Mouse (Mus musculus) limb, embryonic 12.5 days (tissue): ENCODE data around the gene Rps6ka5. TPM values are rescaled to one million over a fixed set of nuclear protein-coding genes. Genes with fewer than 3 reads are reported as not detected.

Experiments
- ATAC-seq: fragments of 200-750 bp; cut with Nextera tagmentation; 2 replicates; pipeline ENCODE4 v1.8.0; 2017; ENCODE audit warnings: low read depth, moderate TSS enrichment; ENCODE audit not compliant: insufficient number of reproducible peaks, insufficient read depth, low FRiP score, low TSS enrichment
- H3K27ac ChIP-seq: fragments of 300-500 bp; sonication (generic); 2 replicates; pipeline ENCODE4 v1.5.1; 2016; ENCODE audit warnings: mild to moderate bottlenecking, moderate library complexity
- H3K27me3 ChIP-seq: fragments of 300-500 bp; sonication (generic); 2 replicates; pipeline ENCODE4 v1.6.1; 2016; ENCODE audit warnings: mild to moderate bottlenecking, moderate library complexity
- H3K36me3 ChIP-seq: fragments of 300-500 bp; sonication (generic); 2 replicates; pipeline ENCODE4 v1.6.1; 2016; ENCODE audit warnings: mild to moderate bottlenecking, moderate library complexity
- H3K4me1 ChIP-seq: fragments of 300-500 bp; sonication (generic); replicated peaks from 2 replicates; pipeline ENCODE4 v1.6.1; 2016
- H3K4me2 ChIP-seq: fragments of 300-500 bp; sonication (generic); 2 replicates; pipeline ENCODE4 v1.6.1; 2016; ENCODE audit warnings: mild to moderate bottlenecking, moderate library complexity
- H3K4me3 ChIP-seq: fragments of 300-500 bp; sonication (generic); replicated peaks from 2 replicates; pipeline ENCODE4 v1.5.1; 2016; ENCODE audit warnings: mild to moderate bottlenecking
- H3K9ac ChIP-seq: fragments of 300-500 bp; sonication (generic); replicated peaks from 2 replicates; pipeline ENCODE4 v1.6.1; 2016; ENCODE audit warnings: mild to moderate bottlenecking, moderate library complexity
- H3K9me3 ChIP-seq: fragments of 300-500 bp; sonication (generic); 2 replicates; pipeline ENCODE4 v1.6.1; 2016; ENCODE audit warnings: mild to moderate bottlenecking, moderate library complexity
- WGBS: fragments of 180-500 bp; shearing (Covaris S2); methylation state at CpG from one replicate; pipeline ENCODE4 v1.1.7; 2016; 5-methylcytosine and 5-hydroxymethylcytosine counted together
- polyA plus RNA-seq: library from polyadenylated mRNA; unstranded; fragments of >200 nt; fragmentation: Nextera tagmentation; extraction: Ambion mirVana; gene quantifications from 2 replicates; pipeline ENCODE4 v1.2.1, GENCODE M21; 2016

Gene Rps6ka5
- polyA plus RNA-seq, 1 experiment from 2014 or later = 6.6 TPM

- Histone ChIP-seq H3K4me2 (no peak overlapping the region), H3K27me3 (no peaks in the 10 kb centered on the region), H3K9ac (no peak overlapping the region), H3K27ac (no peak overlapping the region), H3K4me3 (no peak overlapping the region), H3K4me1 (peaks cover 15% of the 10 kb centered on the region), H3K36me3 (peaks cover 45% of the 10 kb centered on the region), H3K9me3 (peaks cover 7% of the 10 kb centered on the region; the same call in 1 of the 2 replicates)
- 91% methylated on average over 4 of the region's 4 CpGs for WGBS
- no peak for ATAC-seq
Measured at GRCm38 (mm10) chr12:100515493-100515892, 211.3 kb downstream of the Rps6ka5 start.

GRCm38 (mm10) chr12:100514611-100515010 lies 212.2 kb downstream of the Rps6ka5 start:
- H3K9ac ChIP-seq = no peak overlapping the region
- H3K27ac ChIP-seq = no peak overlapping the region
- peaks cover 11% of the 10 kb centered on the region for H3K4me1 ChIP-seq
- H3K27me3 ChIP-seq = no peaks in the 10 kb centered on the region
- H3K4me2 ChIP-seq = no peak overlapping the region
- no peak overlapping the region for H3K4me3 ChIP-seq
- H3K9me3 ChIP-seq = peaks cover 7% of the 10 kb centered on the region; the same call in 1 of the 2 replicates
- H3K36me3 ChIP-seq = peaks cover 45% of the 10 kb centered on the region
- 92% methylated on average over 1 of the region's 1 CpGs for WGBS
- ATAC-seq = no peak

GRCm38 (mm10) chr12:100513131-100513530 lies 213.7 kb downstream of the Rps6ka5 start:
- no peak overlapping the region for H3K27ac ChIP-seq
- peaks cover 45% of the 10 kb centered on the region for H3K36me3 ChIP-seq
- WGBS = 87% methylated on average over 5 of the region's 5 CpGs
- H3K27me3 ChIP-seq = no peaks in the 10 kb centered on the region
- H3K4me1 ChIP-seq = no peaks in the 10 kb centered on the region
- no peak overlapping the region for H3K4me3 ChIP-seq
- peaks cover 7% of the 10 kb centered on the region; the same call in 1 of the 2 replicates for H3K9me3 ChIP-seq
- H3K9ac ChIP-seq = no peak overlapping the region
- ATAC-seq = no peak
- H3K4me2 ChIP-seq = no peak overlapping the region

- Histone ChIP-seq H3K4me3 (no peak overlapping the region), H3K4me2 (no peak overlapping the region), H3K4me1 (no peaks in the 10 kb centered on the region), H3K27ac (no peak overlapping the region), H3K9ac (no peak overlapping the region), H3K9me3 (peaks cover 7% of the 10 kb centered on the region; the same call in 1 of the 2 replicates), H3K27me3 (no peaks in the 10 kb centered on the region), H3K36me3 (peaks cover 42% of the 10 kb centered on the region)
- ATAC-seq = no peak
- 84% methylated on average over 9 of the region's 9 CpGs for WGBS
Measured at GRCm38 (mm10) chr12:100512641-100513040, 214.1 kb downstream of the Rps6ka5 start.

- H3K4me1 ChIP-seq = no peaks in the 10 kb centered on the region
- no peak overlapping the region for H3K4me3 ChIP-seq
- H3K9ac ChIP-seq = no peak overlapping the region
- no peak overlapping the region for H3K4me2 ChIP-seq
- H3K27ac ChIP-seq = no peak overlapping the region
- no peak for ATAC-seq
- peaks cover 7% of the 10 kb centered on the region; the same call in 1 of the 2 replicates for H3K9me3 ChIP-seq
- WGBS = 75% methylated on average over 9 of the region's 9 CpGs
- no peaks in the 10 kb centered on the region for H3K27me3 ChIP-seq
- H3K36me3 ChIP-seq = peaks cover 31% of the 10 kb centered on the region
Measured at GRCm38 (mm10) chr12:100509615-100510282, 217.0 kb downstream of the Rps6ka5 start.

GRCm38 (mm10) chr12:100508668-100509067 lies 218.1 kb downstream of the Rps6ka5 start:
- peaks cover 2% of the 10 kb centered on the region; the same call in 1 of the 2 replicates for H3K4me1 ChIP-seq
- peaks cover 24% of the 10 kb centered on the region for H3K36me3 ChIP-seq
- WGBS = 89% methylated on average over 5 of the region's 5 CpGs
- no peak overlapping the region for H3K27ac ChIP-seq
- H3K4me2 ChIP-seq = no peak overlapping the region
- H3K9me3 ChIP-seq = peaks cover 7% of the 10 kb centered on the region; the same call in 1 of the 2 replicates
- H3K9ac ChIP-seq = no peak overlapping the region
- no peak for ATAC-seq
- no peak overlapping the region for H3K4me3 ChIP-seq
- no peaks in the 10 kb centered on the region for H3K27me3 ChIP-seq

- 97% methylated on average over 1 of the region's 1 CpGs for WGBS
- no peak overlapping the region for H3K27ac ChIP-seq
- peaks cover 4% of the 10 kb centered on the region; the same call in 1 of the 2 replicates for H3K4me1 ChIP-seq
- no peaks in the 10 kb centered on the region for H3K27me3 ChIP-seq
- H3K36me3 ChIP-seq = peaks cover under 1% of the 10 kb centered on the region; the same call in 1 of the 2 replicates
- no peak overlapping the region for H3K9ac ChIP-seq
- no peak for ATAC-seq
- no peaks in the 10 kb centered on the region for H3K9me3 ChIP-seq
- no peak overlapping the region for H3K4me2 ChIP-seq
- H3K4me3 ChIP-seq = no peak overlapping the region
Measured at GRCm38 (mm10) chr12:100505484-100505883, 221.3 kb downstream of the Rps6ka5 start.

GRCm38 (mm10) chr12:100504585-100504984 lies 222.2 kb downstream of the Rps6ka5 start:
- H3K27ac ChIP-seq = no peak overlapping the region
- no peak for ATAC-seq
- H3K4me3 ChIP-seq = no peak overlapping the region

GRCm38 (mm10) chr12:100503659-100504058 lies 223.1 kb downstream of the Rps6ka5 start:
- Histone ChIP-seq H3K27ac (no peak overlapping the region), H3K27me3 (no peaks in the 10 kb centered on the region), H3K9me3 (no peaks in the 10 kb centered on the region), H3K36me3 (peaks cover 16% of the 10 kb centered on the region), H3K4me2 (no peak overlapping the region), H3K4me3 (no peak overlapping the region), H3K4me1 (peaks cover 4% of the 10 kb centered on the region; the same call in 1 of the 2 replicates), H3K9ac (no peak overlapping the region)
- WGBS = 82% methylated on average over 4 of the region's 4 CpGs
- ATAC-seq = no peak

More at GRCm38 (mm10) chr12:100504585-100504984, 222.2 kb downstream of the Rps6ka5 start:
- H3K4me2 ChIP-seq = no peak overlapping the region
- H3K4me1 ChIP-seq = peaks cover 4% of the 10 kb centered on the region; the same call in 1 of the 2 replicates
- peaks cover 7% of the 10 kb centered on the region for H3K36me3 ChIP-seq
- no peaks in the 10 kb centered on the region for H3K27me3 ChIP-seq
- no peaks in the 10 kb centered on the region for H3K9me3 ChIP-seq
- WGBS = 88% methylated on average over 2 of the region's 2 CpGs
- no peak overlapping the region for H3K9ac ChIP-seq

GRCm38 (mm10) chr12:100502544-100502943 lies 224.2 kb downstream of the Rps6ka5 start:
- H3K27ac ChIP-seq = no peak overlapping the region
- no peak overlapping the region for H3K9ac ChIP-seq
- no peaks in the 10 kb centered on the region for H3K27me3 ChIP-seq
- no peak overlapping the region for H3K4me2 ChIP-seq
- no peaks in the 10 kb centered on the region for H3K9me3 ChIP-seq
- H3K4me1 ChIP-seq = peaks cover 4% of the 10 kb centered on the region; the same call in 1 of the 2 replicates
- peaks cover 27% of the 10 kb centered on the region for H3K36me3 ChIP-seq
- 77% methylated on average over 3 of the region's 3 CpGs for WGBS
- no peak for ATAC-seq
- H3K4me3 ChIP-seq = no peak overlapping the region

- no peak overlapping the region for H3K4me2 ChIP-seq
- peaks cover 40% of the 10 kb centered on the region for H3K36me3 ChIP-seq
- ATAC-seq = no peak
- no peaks in the 10 kb centered on the region for H3K9me3 ChIP-seq
- no peak overlapping the region for H3K4me3 ChIP-seq
- peaks cover 4% of the 10 kb centered on the region; the same call in 1 of the 2 replicates for H3K4me1 ChIP-seq
- no peak overlapping the region for H3K27ac ChIP-seq
- WGBS = 79% methylated on average over 4 of the region's 4 CpGs
- H3K27me3 ChIP-seq = no peaks in the 10 kb centered on the region
- H3K9ac ChIP-seq = no peak overlapping the region
Measured at GRCm38 (mm10) chr12:100501261-100501660, 225.5 kb downstream of the Rps6ka5 start.
